Mouse (Mus musculus): Measurements from ENCODE around the gene Adam1b. TPM values are rescaled to one million over a fixed set of nuclear protein-coding genes. Genes with fewer than 3 reads are reported as not detected.

The Adam1b gene
- polyA plus RNA-seq, 1 experiment from 2014 or later, result 0.16 TPM

Other genes with a start within 250 kb of the Adam1b start
- gene Trafd1, start 117.8 kb downstream of the Adam1b start, polyA plus RNA-seq (2014; fragmentation: Nextera tagmentation; extraction: Ambion mirVana), result 72.4 and 74.9 TPM in 2 replicates
- 47.4 and 53.2 TPM in 2 replicates for gene Naa25, start 105.5 kb downstream of the Adam1b start, polyA plus RNA-seq (2014; fragmentation: Nextera tagmentation; extraction: Ambion mirVana)
- 1.8 and 2.7 TPM in 2 replicates for gene Tmem116, start 51.5 kb downstream of the Adam1b start, polyA plus RNA-seq (2014; fragmentation: Nextera tagmentation; extraction: Ambion mirVana)
- 164 and 167 TPM in 2 replicates for gene Erp29, start 50.9 kb downstream of the Adam1b start, polyA plus RNA-seq (2014; fragmentation: Nextera tagmentation; extraction: Ambion mirVana)
- 1.6 and 2.1 TPM in 2 replicates for gene Adam1a, start 42.0 kb upstream of the Adam1b start, polyA plus RNA-seq (2014; fragmentation: Nextera tagmentation; extraction: Ambion mirVana)
- not detected in 2 replicates for gene Gm42878, start 42.0 kb upstream of the Adam1b start, polyA plus RNA-seq (2014; fragmentation: Nextera tagmentation; extraction: Ambion mirVana)
- 48.8 and 59.8 TPM in 2 replicates for gene Mapkapk5, start 42.5 kb upstream of the Adam1b start, polyA plus RNA-seq (2014; fragmentation: Nextera tagmentation; extraction: Ambion mirVana)
- 70.2 and 76.5 TPM in 2 replicates for gene Aldh2, start 90.4 kb upstream of the Adam1b start, polyA plus RNA-seq (2014; fragmentation: Nextera tagmentation; extraction: Ambion mirVana)
- gene Acad12, start 115.5 kb upstream of the Adam1b start, polyA plus RNA-seq (2014; fragmentation: Nextera tagmentation; extraction: Ambion mirVana), result 2.4 and 3.4 TPM in 2 replicates
- 4.3 and 4.7 TPM in 2 replicates for gene Acad10, start 157.1 kb upstream of the Adam1b start, polyA plus RNA-seq (2014; fragmentation: Nextera tagmentation; extraction: Ambion mirVana)
- 31.5 and 32.8 TPM in 2 replicates for gene Brap, start 157.1 kb upstream of the Adam1b start, polyA plus RNA-seq (2014; fragmentation: Nextera tagmentation; extraction: Ambion mirVana)
- gene Atxn2, start 207.9 kb upstream of the Adam1b start, polyA plus RNA-seq (2014; fragmentation: Nextera tagmentation; extraction: Ambion mirVana), result 59.4 and 59.8 TPM in 2 replicates

All from intestine, embryonic 14.5 days (tissue).